Mouse (Mus musculus) heart, adult 2 months (tissue): ENCODE data around the gene Ptx4. TPM values are rescaled to one million over a fixed set of nuclear protein-coding genes. Genes with fewer than 3 reads are reported as not detected.

Experiments
- DNase-seq, 2 experiments: peaks; one replicate each; pipeline ENCODE4 v3.0.0; 2021
- H3K27ac ChIP-seq: fragments of 200-600 bp; 2 replicates; pipeline ENCODE4 v1.8.1; 2022
- H3K27me3 ChIP-seq: fragments of 200-500 bp; 2 replicates; pipeline ENCODE4 v1.6.1; 2012; ENCODE audit warnings: mild to moderate bottlenecking, low read length, inconsistent platforms, mixed read lengths; ENCODE audit not compliant: control insufficient read depth, insufficient read depth
- H3K36me3 ChIP-seq: fragments of 200-500 bp; 2 replicates; pipeline ENCODE4 v1.6.1; 2012; ENCODE audit warnings: low read length, inconsistent platforms; ENCODE audit not compliant: control insufficient read depth, insufficient read depth
- H3K4me1 ChIP-seq: fragments of 200-500 bp; 2 replicates; pipeline ENCODE4 v1.6.1; 2011; ENCODE audit warnings: low read length; ENCODE audit not compliant: control insufficient read depth, insufficient read depth
- H3K4me3 ChIP-seq: fragments of 200-600 bp; 2 replicates; pipeline ENCODE4 v1.8.1; 2022
- H3K79me2 ChIP-seq: fragments of 200-500 bp; replicated peaks from 2 replicates; pipeline ENCODE4 v1.6.1; 2012; ENCODE audit warnings: mild to moderate bottlenecking, inconsistent platforms, low read length, moderate library complexity, mixed read lengths; ENCODE audit not compliant: control insufficient read depth, insufficient read depth
- H3K9ac ChIP-seq: fragments of 200-500 bp; 2 replicates; pipeline ENCODE4 v1.6.1; 2012; ENCODE audit warnings: low read depth, mild to moderate bottlenecking, control low read depth, inconsistent platforms, low read length, mixed read lengths
- CTCF ChIP-seq: fragments of 200-600 bp; IDR thresholded peaks from 2 replicates; pipeline ENCODE4 v1.8.1; 2022; ENCODE audit warnings: antibody characterized with exemption, mild to moderate bottlenecking, moderate library complexity
- EP300 ChIP-seq: fragments of 200-500 bp; IDR thresholded peaks from 2 replicates; pipeline ENCODE4 v1.6.1; 2011; ENCODE audit warnings: low read depth, low read length, control low read depth; ENCODE audit not compliant: insufficient read depth
- POLR2A ChIP-seq: fragments of 200-500 bp; IDR thresholded peaks from 2 replicates; pipeline ENCODE4 v1.6.1; 2011; ENCODE audit warnings: mild to moderate bottlenecking, low read depth, low read length, control low read depth; ENCODE audit not compliant: insufficient read depth
- WGBS: fragments of 180-500 bp; shearing (Covaris S2); methylation state at CpG from one replicate; pipeline ENCODE4 v1.1.7; 2018; 5-methylcytosine and 5-hydroxymethylcytosine counted together
- intact Hi-C: fragments of 180-260 bp; cut with DNase I; formaldehyde crosslinking; loops from one replicate; pipeline ENCODE4 v1.15.1; 2025
- polyA plus RNA-seq: library from polyadenylated mRNA; depleted of rRNA; stranded (reverse); fragments of >200 nt; gene quantifications from 2 replicates; pipeline ENCODE4 v1.2.3, GENCODE M21; 2012; rRNA removed
- total RNA-seq, 2 experiments: library from RNA; stranded (reverse); gene quantifications; 2 replicates each; pipeline ENCODE4 v1.2.3; 2021

Gene Ptx4
- total and polyA plus RNA-seq, 3 experiments: 0.16 to 5.8 (median 5.4) TPM

GRCm38 (mm10) chr17:25163387-25163786 is 42.8 kb downstream of the Ptx4 start:
- no peaks in the 10 kb centered on the region for H3K79me2 ChIP-seq
- TF ChIP-seq CTCF: no peak
- TF ChIP-seq POLR2A: no peak
- no peak for TF ChIP-seq EP300
- WGBS: 69% methylated on average over 7 of the region's 7 CpGs
- H3K27me3 ChIP-seq: no peaks in the 10 kb centered on the region
- no peak for DNase-seq
- no peak overlapping the region for H3K9ac ChIP-seq
- no peak overlapping the region for H3K27ac ChIP-seq
- no peak overlapping the region for H3K4me3 ChIP-seq
- no peaks in the 10 kb centered on the region for H3K4me1 ChIP-seq
- H3K36me3 ChIP-seq: no peaks in the 10 kb centered on the region
- intact Hi-C loops: no loop called here

GRCm38 (mm10) chr17:25164770-25165169 is 44.2 kb downstream of the Ptx4 start:
- Histone ChIP-seq H3K9ac (no peak overlapping the region), H3K36me3 (no peaks in the 10 kb centered on the region), H3K4me1 (no peaks in the 10 kb centered on the region), H3K4me3 (no peak overlapping the region), H3K79me2 (no peaks in the 10 kb centered on the region), H3K27me3 (no peaks in the 10 kb centered on the region), H3K27ac (no peak overlapping the region)
- 87% methylated on average over 3 of the region's 3 CpGs for WGBS
- intact Hi-C loops: no loop called here
- no peak for DNase-seq
- no peak for TF ChIP-seq EP300
- no peak for TF ChIP-seq POLR2A
- TF ChIP-seq CTCF: no peak

GRCm38 (mm10) chr17:25165970-25166671 is 45.6 kb downstream of the Ptx4 start:
- Histone ChIP-seq H3K27ac (no peak overlapping the region), H3K36me3 (no peaks in the 10 kb centered on the region), H3K4me3 (no peak overlapping the region), H3K4me1 (no peaks in the 10 kb centered on the region), H3K79me2 (no peaks in the 10 kb centered on the region), H3K27me3 (no peaks in the 10 kb centered on the region), H3K9ac (no peak overlapping the region)
- WGBS: 51% methylated on average over 6 of the region's 6 CpGs
- intact Hi-C loops: no loop called here
- no peak for TF ChIP-seq CTCF
- TF ChIP-seq EP300: no peak
- no peak for TF ChIP-seq POLR2A
- no peak for DNase-seq

GRCm38 (mm10) chr17:25169706-25170105 is 49.1 kb downstream of the Ptx4 start:
- 79% methylated on average over 2 of the region's 2 CpGs for WGBS

GRCm38 (mm10) chr17:25172558-25172957 is 52.0 kb downstream of the Ptx4 start:
- no peak for DNase-seq
- H3K27ac ChIP-seq: no peak overlapping the region
- no peak overlapping the region for H3K9ac ChIP-seq
- no peaks in the 10 kb centered on the region for H3K79me2 ChIP-seq
- TF ChIP-seq POLR2A (no peak), CTCF (no peak), EP300 (no peak)
- H3K4me1 ChIP-seq: no peaks in the 10 kb centered on the region
- WGBS: 79% methylated on average over 3 of the region's 3 CpGs
- no peaks in the 10 kb centered on the region for H3K27me3 ChIP-seq
- intact Hi-C loops: no loop called here
- H3K4me3 ChIP-seq: no peak overlapping the region
- H3K36me3 ChIP-seq: no peaks in the 10 kb centered on the region

More at GRCm38 (mm10) chr17:25169706-25170105, 49.1 kb downstream of the Ptx4 start:
- no peaks in the 10 kb centered on the region for H3K79me2 ChIP-seq
- no peak for DNase-seq
- H3K4me1 ChIP-seq: no peaks in the 10 kb centered on the region
- H3K27ac ChIP-seq: no peak overlapping the region
- intact Hi-C loops: no loop called here
- TF ChIP-seq EP300: no peak
- TF ChIP-seq POLR2A: no peak
- TF ChIP-seq CTCF: no peak
- no peak overlapping the region for H3K4me3 ChIP-seq
- no peak overlapping the region for H3K9ac ChIP-seq
- no peaks in the 10 kb centered on the region for H3K27me3 ChIP-seq
- no peaks in the 10 kb centered on the region for H3K36me3 ChIP-seq

Other genes starting within 250 kb of the Ptx4 start
- 10 to 100 TPM; 18.2 to 22.7 TPM for gene Nubp2, start 234.4 kb upstream of the Ptx4 start, total RNA-seq
- gene Nubp2, start 234.4 kb upstream of the Ptx4 start, polyA plus RNA-seq: 17.8 and 17.9 TPM in 2 replicates
- gene Spsb3, start 234.1 kb upstream of the Ptx4 start, total RNA-seq: 10 to 100 TPM; 30.4 to 33.8 TPM
- 47.0 and 66.2 TPM in 2 replicates for gene Spsb3, start 234.1 kb upstream of the Ptx4 start, polyA plus RNA-seq
- gene Eme2, start 225.7 kb upstream of the Ptx4 start, total RNA-seq: 10 to 100 TPM; 16.9 to 18.3 TPM
- 19.3 and 20.3 TPM in 2 replicates for gene Eme2, start 225.7 kb upstream of the Ptx4 start, polyA plus RNA-seq
- gene Mrps34, start 225.6 kb upstream of the Ptx4 start, total RNA-seq: 100 to 1,000 TPM in 1 of 2 experiments, 10 to 100 TPM in 1; 95.6 to 102 TPM
- gene Mrps34, start 225.6 kb upstream of the Ptx4 start, polyA plus RNA-seq: 102 and 133 TPM in 2 replicates
- 10 to 100 TPM; 30.7 to 37.7 TPM for gene Nme3, start 224.3 kb upstream of the Ptx4 start, total RNA-seq
- gene Nme3, start 224.3 kb upstream of the Ptx4 start, polyA plus RNA-seq: 46.4 and 55.2 TPM in 2 replicates
- 10 to 100 TPM; 60.0 to 67.9 TPM for gene Mapk8ip3, start 183.8 kb upstream of the Ptx4 start, total RNA-seq
- 74.4 and 105 TPM in 2 replicates for gene Mapk8ip3, start 183.8 kb upstream of the Ptx4 start, polyA plus RNA-seq
- gene Jpt2, start 160.1 kb upstream of the Ptx4 start, total RNA-seq: 1 to 10 TPM; 9.2 TPM
- 4.3 and 5.7 TPM in 2 replicates for gene Jpt2, start 160.1 kb upstream of the Ptx4 start, polyA plus RNA-seq
- gene Cramp1l, start 105.0 kb upstream of the Ptx4 start, total RNA-seq: 1 to 10 TPM; 9.4 to 9.8 TPM
- gene Cramp1l, start 105.0 kb upstream of the Ptx4 start, polyA plus RNA-seq: 9.6 and 13.7 TPM in 2 replicates
- 1 to 10 TPM; 3.1 to 5.0 TPM for gene Ift140, start 104.7 kb upstream of the Ptx4 start, total RNA-seq
- 4.6 and 5.2 TPM in 2 replicates for gene Ift140, start 104.7 kb upstream of the Ptx4 start, polyA plus RNA-seq
- gene Tmem204, start 37.2 kb upstream of the Ptx4 start, total RNA-seq: 10 to 100 TPM; 40.0 to 45.1 TPM
- gene Tmem204, start 37.2 kb upstream of the Ptx4 start, polyA plus RNA-seq: 77.3 and 82.0 TPM in 2 replicates
- gene Telo2, start 4.8 kb upstream of the Ptx4 start, total RNA-seq: 10 to 100 TPM; 12.1 to 13.5 TPM
- 12.7 and 15.5 TPM in 2 replicates for gene Telo2, start 4.8 kb upstream of the Ptx4 start, polyA plus RNA-seq
- gene Clcn7, start 12.6 kb downstream of the Ptx4 start, total RNA-seq: 10 to 100 TPM; 25.4 to 28.5 TPM
- gene Clcn7, start 12.6 kb downstream of the Ptx4 start, polyA plus RNA-seq: 24.6 and 31.3 TPM in 2 replicates
- gene Ccdc154, start 41.7 kb downstream of the Ptx4 start, total RNA-seq: not detected
- gene Ccdc154, start 41.7 kb downstream of the Ptx4 start, polyA plus RNA-seq: 0.06 TPM in 1 of 2 replicates, not detected in the other
- not detected for gene Gm38655, start 54.7 kb downstream of the Ptx4 start, total RNA-seq
- 0.29 TPM in 1 of 2 replicates, not detected in the other for gene Gm38655, start 54.7 kb downstream of the Ptx4 start, polyA plus RNA-seq
- gene BC003965, start 63.8 kb downstream of the Ptx4 start, total RNA-seq: 10 to 100 TPM; 20.8 to 22.2 TPM
- gene BC003965, start 63.8 kb downstream of the Ptx4 start, polyA plus RNA-seq: 12.1 and 18.6 TPM in 2 replicates
- gene Unkl, start 67.6 kb downstream of the Ptx4 start, total RNA-seq: 1 to 10 TPM; 7.4 to 7.5 TPM
- gene Unkl, start 67.6 kb downstream of the Ptx4 start, polyA plus RNA-seq: 6.6 and 9.1 TPM in 2 replicates
- 10 to 100 TPM; 13.6 to 16.1 TPM for gene Gnptg, start 119.4 kb downstream of the Ptx4 start, total RNA-seq
- gene Gnptg, start 119.4 kb downstream of the Ptx4 start, polyA plus RNA-seq: 18.0 and 19.5 TPM in 2 replicates
- 1 to 10 TPM; 6.9 to 8.2 TPM for gene Tsr3, start 119.4 kb downstream of the Ptx4 start, total RNA-seq
- 7.1 TPM in 2 replicates for gene Tsr3, start 119.4 kb downstream of the Ptx4 start, polyA plus RNA-seq
- under 1 TPM; 0.32 to 0.39 TPM for gene Baiap3, start 135.6 kb downstream of the Ptx4 start, total RNA-seq
- 0.79 and 1.5 TPM in 2 replicates for gene Baiap3, start 135.6 kb downstream of the Ptx4 start, polyA plus RNA-seq
- 10 to 100 TPM; 88.3 to 90.3 TPM for gene Ube2i, start 153.9 kb downstream of the Ptx4 start, total RNA-seq
- 69.7 and 94.6 TPM in 2 replicates for gene Ube2i, start 153.9 kb downstream of the Ptx4 start, polyA plus RNA-seq
- gene Prss34, start 177.6 kb downstream of the Ptx4 start, total RNA-seq: under 1 TPM; 0.21 to 0.36 TPM
- gene Prss34, start 177.6 kb downstream of the Ptx4 start, polyA plus RNA-seq: 0.14 and 0.35 TPM in 2 replicates
- gene Prss28, start 187.9 kb downstream of the Ptx4 start, total RNA-seq: not detected
- not detected in 2 replicates for gene Prss28, start 187.9 kb downstream of the Ptx4 start, polyA plus RNA-seq
- gene Prss29, start 197.9 kb downstream of the Ptx4 start, total RNA-seq: not detected
- not detected in 2 replicates for gene Prss29, start 197.9 kb downstream of the Ptx4 start, polyA plus RNA-seq
- gene Tpsab1, start 224.8 kb downstream of the Ptx4 start, total RNA-seq: under 1 TPM; 0.70 to 0.82 TPM
- 0.12 and 0.31 TPM in 2 replicates for gene Tpsab1, start 224.8 kb downstream of the Ptx4 start, polyA plus RNA-seq
- gene Tpsb2, start 245.5 kb downstream of the Ptx4 start, total RNA-seq: 1 to 10 TPM; 1.4 to 2.5 TPM
- gene Tpsb2, start 245.5 kb downstream of the Ptx4 start, polyA plus RNA-seq: 6.3 and 8.2 TPM in 2 replicates
- not detected for gene Tpsg1, start 248.5 kb downstream of the Ptx4 start, total RNA-seq
- 0.47 and 0.61 TPM in 2 replicates for gene Tpsg1, start 248.5 kb downstream of the Ptx4 start, polyA plus RNA-seq